Mouse (Mus musculus) heart, postnatal 4 days (tissue): ENCODE data around the gene Emilin1. TPM values are rescaled to one million over a fixed set of nuclear protein-coding genes. Genes with fewer than 3 reads are reported as not detected.
"Not testable (repeated sequence)": the region's sequence is repeated elsewhere in the genome, so short reads cannot be mapped to it uniquely, and the experiment has no call there.

Experiments used
- DNase-seq: peaks from one replicate; pipeline ENCODE4 v3.0.0; 2021
- total RNA-seq, 2 experiments: library from RNA; stranded (reverse); gene quantifications; 2 replicates each; pipeline ENCODE4 v1.2.3; 2021

Emilin1 gene
- 10 to 100 TPM; 83.4 to 93.2 TPM for total RNA-seq

GRCm38 (mm10) chr5:30913060-30913841, at the start of gene Emilin1:
TSS of gene Emilin1 (plus strand) at chr5:30913402.
- DNase-seq: peak; percentile 79

- DNase-seq: peak; percentile 46
Observed at GRCm38 (mm10) chr5:30863852-30864251, 49.4 kb upstream of the Emilin1 start.

DNA sequence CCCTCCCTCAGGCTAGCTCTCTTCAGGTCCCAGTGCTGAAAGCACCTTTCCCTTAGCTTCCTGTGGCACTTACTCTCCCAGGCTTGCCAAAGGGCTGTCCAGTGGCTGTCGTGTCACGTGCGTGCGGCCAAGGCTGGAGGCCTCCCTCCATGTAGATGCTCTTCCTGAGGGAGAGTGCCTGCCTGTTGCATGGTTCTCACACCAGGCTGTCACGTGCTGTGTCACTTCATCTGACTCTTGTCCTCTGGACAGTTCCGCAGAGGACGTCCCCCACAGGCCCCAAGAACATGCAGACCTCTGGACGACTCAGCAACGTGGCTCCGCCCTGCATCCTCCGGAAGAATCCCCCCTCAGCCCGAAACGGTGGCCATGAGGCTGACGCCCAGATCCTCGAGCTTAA, 48.9 kb upstream of the Emilin1 start:
- DNase-seq: no peak

- DNase-seq: no peak
Observed at GRCm38 (mm10) chr5:30866871-30867270, 46.3 kb upstream of the Emilin1 start.

GRCm38 (mm10) chr5:30867712-30868111, 45.5 kb upstream of the Emilin1 start, which contains the start of gene Tmem214:
TSS of gene Tmem214 (plus strand) at chr5:30868012.
- no peak for DNase-seq

DNA sequence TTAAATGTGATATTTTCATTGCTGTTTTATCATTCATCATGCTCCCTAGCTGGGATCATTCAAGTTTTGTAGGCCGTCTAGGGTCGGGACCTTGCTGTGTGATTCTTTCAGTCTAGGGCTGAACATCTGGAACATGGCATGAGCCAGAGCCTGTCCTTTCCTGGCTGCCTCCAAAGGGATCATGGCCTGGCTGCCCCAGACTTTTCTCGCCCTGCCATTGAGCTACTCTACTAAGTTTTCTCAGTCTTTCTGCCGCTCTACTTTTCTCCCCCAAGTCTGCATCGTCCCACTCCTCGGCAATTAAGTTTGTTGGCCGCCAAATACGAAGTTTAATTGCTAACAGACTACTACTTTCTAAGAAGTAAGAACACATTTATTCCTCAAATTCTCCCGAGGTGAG, 44.2 kb upstream of the Emilin1 start:
- DNase-seq: no peak

DNA sequence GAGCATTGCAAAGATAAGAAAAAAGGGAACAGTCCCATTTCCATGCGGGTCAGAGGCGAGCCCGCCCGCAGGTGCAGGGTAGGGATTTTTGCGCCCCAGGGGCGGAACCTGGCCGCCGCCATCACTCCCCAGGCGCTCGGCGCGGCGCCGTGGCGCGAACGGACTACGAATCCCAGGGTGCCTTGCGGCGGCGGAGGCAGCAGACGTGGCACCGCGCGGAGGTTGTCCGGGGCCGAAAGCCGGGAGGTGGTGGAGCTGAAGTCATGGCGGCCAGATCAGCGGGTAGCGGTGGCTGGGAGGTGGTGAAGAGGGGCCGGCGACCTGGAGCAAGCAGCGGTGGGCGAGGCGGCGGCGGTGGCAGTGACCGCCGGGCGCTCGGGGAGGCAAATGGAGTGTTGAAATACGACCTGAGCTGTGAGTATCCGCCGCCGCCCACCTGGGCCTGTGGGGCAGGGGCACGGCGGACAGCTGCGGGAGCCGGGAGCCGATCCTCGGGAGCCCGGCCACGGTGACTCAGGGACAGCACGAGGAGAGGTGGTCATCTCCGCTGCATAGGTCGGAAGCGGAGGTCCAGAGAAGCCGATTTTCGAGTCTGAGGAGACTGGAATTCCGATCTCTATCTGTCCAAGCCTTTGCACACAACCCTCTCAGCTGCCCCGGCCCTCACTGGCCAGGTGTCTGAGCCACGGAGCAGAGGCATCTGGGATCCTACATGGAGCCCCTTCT, 43.6 kb upstream of the Emilin1 start:
- DNase-seq: peak; percentile 94

DNA sequence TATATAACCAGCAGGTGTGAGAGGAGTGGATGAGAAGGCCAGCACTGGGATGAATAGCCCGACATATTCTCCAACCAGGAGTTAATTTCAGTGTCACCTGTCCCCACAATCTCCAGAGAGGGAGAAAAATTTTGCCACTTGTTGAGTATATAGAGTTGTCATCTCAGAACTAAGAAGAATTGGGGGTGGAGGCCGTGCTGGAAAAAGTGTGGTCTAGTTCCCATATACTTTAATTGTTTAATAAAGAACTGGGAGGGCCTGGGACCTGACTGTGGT, 43.1 kb upstream of the Emilin1 start:
- no peak for DNase-seq

DNA sequence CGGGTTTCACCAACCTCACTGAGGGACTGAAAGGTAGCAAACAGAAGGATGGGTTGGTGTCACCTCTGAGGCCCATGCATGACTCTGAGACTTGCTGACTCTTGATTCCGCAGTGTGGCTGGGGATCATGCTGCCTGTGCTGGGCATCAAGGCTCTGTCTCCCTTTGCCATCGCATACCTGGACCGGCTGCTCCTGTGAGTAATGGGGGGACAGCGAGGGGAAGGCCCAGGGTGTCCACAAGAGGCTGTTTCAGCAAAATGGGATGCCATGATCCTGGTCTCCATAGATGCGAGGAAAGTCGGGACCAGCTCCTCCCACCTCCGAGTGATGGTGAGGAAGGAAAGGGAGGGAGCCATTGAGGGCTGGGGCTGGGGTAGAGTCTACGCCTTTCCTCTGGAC, 40.6 kb upstream of the Emilin1 start:
- no peak for DNase-seq

DNA sequence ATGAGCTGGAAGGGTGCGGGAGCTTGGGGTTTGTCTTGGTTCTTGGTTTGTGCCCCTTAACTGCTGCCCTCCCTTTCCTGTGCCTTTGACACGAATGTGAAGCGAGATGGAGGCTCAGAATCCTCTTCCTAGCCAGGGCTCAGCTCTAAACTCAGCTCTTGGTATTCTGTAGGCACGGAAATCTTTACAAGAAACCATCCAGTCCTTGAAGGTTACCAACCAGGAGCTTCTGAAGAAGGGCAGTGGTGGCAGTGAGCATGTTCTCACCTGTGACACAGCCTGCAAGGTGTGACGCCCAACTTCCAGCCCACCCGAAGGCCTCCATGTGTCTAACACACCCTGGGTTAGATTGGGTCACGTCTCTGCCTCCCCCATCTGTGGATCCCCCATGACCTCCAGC, 38.8 kb upstream of the Emilin1 start:
- no peak for DNase-seq

- no peak for DNase-seq
Observed at GRCm38 (mm10) chr5:30878616-30879015, 34.6 kb upstream of the Emilin1 start.

- no peak for DNase-seq
Observed at GRCm38 (mm10) chr5:30879347-30879943, 33.8 kb upstream of the Emilin1 start.

- not testable (repeated sequence) for DNase-seq
Observed at GRCm38 (mm10) chr5:30881839-30882238, 31.4 kb upstream of the Emilin1 start.

DNA sequence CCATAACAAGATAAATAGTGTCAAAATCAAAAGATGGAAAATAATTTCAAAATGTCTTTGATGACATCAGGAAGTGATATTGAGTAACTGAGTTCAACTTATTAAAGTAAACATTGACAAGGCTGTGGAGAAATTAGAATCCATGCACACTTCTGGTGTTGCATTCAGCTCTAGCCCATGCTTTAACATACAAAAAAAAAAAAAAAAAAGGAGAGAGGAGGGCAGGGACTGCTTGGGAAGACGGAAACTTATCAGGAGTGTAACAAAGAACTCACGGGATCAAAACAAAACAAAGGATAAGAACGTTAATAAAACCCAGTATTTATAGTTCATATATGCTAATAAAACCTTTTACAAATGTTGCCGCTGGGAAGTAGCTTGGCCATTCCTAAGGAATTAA, 27.0 kb upstream of the Emilin1 start:
- DNase-seq: no peak

DNA sequence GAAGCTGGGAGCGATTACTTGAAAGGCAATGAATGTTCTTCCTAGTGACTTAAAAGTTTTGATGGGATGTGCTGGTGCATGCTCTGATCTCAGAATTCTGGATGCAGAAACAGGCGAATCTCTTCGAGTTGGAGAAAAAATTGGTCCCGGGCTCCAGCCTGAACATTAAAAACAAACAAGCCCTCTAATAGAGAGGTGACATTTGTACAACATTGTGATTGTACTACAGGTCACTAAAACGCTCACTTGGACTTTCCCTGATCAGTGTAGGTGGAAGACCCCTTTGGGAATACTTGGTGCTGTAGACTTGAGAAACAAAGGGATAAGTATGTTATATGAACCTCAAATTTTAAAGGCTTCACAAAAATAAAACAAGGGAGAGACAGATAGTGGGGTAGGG, 26.5 kb upstream of the Emilin1 start:
- no peak for DNase-seq

DNA sequence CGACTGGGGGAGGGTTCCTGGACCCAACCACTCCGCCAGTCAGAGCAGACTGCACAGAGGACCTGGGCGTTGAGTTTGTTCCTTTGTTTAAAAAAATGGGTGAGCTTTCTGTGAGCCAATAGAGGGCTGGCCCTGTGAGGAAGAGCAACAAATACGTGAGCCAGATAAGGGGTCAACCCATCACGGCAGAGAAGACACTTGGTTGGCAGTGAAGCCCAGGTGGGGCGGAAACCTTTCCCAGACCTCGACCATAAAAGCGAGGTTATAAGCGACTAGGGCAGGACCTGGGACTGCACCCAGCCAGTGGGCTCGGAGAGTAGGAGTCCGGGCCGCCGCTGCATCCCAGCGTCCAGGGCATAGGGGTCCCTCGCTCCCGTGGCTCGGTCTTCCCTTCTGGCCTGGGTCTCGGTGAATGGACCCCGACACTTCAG, 25.9 kb upstream of the Emilin1 start:
- DNase-seq: peak; percentile 67

GRCm38 (mm10) chr5:30887858-30888336, 25.3 kb upstream of the Emilin1 start:
- DNase-seq: peak; percentile 95

- peak; percentile 96 for DNase-seq
Observed at GRCm38 (mm10) chr5:30888337-30889087, 24.7 kb upstream of the Emilin1 start, which contains the start of gene Agbl5. TSS of gene Agbl5 (plus strand) at chr5:30888694.

DNA sequence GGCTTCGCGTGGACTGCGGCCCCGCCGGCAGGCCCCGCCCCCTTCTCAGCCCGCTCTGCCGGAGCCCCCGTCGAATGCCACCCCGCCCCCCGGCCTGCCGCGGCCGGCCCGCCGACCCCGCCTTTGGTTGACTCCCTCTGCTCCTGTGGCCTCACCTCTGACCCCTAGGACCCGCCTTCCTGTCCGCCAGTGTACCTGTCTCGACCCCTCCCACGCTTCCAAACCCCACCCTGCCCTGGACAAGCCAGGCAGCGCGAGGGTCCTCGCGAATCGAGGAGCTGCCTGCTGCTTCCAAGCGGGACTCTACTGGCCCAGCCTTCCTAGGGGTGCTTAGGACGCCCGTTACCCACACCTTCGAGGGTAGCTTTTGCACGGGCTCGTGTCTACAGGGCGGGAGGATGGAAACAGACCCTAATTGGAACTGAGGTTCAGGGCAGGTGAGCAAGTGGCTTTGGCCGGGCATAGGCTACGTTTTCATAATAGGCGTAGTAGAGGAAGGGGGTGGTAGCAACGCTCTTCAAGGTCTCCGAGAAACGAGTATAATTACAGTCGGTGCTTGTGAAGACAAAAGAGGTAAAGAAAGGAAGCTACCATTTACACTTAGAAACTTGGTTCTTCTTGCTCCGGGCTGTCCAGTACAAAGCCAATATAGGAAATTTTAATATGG, 24.0 kb upstream of the Emilin1 start:
- DNase-seq: no peak

DNA sequence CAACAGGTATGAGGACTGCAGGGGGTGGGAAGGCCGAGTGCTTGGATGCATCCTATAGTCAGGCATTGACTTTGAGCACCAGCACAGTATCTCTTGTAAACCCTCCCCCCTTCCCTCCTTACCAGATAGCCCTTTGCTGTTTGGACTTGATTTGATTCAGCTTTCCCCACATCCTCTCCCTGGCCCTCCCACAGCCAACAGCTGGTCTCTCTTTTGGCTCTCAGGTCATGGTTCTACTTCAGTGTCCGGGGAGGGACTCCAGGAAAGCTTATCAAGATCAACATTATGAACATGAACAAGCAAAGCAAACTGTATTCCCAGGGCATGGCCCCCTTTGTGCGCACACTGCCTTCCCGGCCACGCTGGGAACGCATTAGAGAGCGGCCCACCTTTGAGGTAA, 22.8 kb upstream of the Emilin1 start:
- DNase-seq: no peak

DNA sequence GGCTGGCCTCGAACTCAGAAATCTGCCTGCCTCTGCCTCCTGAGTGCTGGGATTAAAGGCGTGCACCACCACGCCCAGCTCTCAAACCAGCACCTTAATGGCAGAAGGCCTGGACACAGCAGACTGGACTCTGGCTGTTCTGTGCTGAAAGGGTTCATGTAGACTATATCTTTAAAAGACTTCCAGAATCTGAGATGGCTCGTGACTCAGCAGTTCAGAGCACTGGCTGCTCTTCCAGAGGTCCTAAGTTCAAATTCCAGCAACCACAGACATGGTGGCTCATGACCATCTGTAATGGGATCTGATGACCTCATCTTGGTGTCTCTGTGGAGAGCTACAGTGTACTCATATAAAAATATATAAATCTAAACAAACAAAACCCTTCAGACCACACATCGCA, 11.3 kb upstream of the Emilin1 start:
- DNase-seq: no peak

DNA sequence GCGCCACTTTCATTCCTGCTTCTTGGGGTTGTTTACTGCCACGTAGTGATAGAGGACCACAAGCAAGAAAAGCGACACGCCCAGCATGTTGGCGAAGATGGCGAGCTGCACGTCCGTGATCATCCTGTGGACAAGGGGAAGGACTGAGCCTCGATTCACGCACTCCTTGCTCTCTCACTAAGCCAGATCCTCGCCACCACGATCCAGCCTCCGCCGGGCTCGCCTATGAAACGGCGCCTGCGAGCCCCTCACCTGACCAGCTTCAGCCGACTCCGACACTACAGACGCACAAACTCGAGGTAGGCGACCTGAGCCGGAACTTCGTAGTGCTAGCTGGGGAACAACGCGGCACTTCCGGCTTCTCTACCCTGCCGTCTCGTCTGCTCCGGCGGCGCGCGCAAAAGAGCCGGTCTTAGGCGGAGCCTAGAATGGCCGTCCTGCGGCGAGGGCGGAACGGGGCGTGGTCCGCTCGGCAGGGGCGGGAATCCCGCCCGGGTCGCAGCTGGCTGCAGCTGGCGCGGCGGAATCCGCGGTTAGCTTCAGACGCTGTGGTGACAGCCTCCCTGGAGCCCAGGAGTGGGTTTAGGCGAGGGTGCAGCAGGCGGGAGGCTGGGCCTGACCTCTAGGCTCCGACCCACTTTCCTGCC, 5.7 kb upstream of the Emilin1 start, which contains the start of gene Ost4:
Ost4 (minus strand) TSS at position 376 of the 647 bp plus-strand sequence.
- DNase-seq: peak; percentile 98
